Mouse (Mus musculus) megakaryocyte, embryonic 14.5 days (primary cell): ENCODE measurements at regions not wholly inside any gene's neighbourhood (a gene's known extent, or its start where the extent isn't known, plus 50 kb on each side); places are given as distances from the start of the nearest gene placed in this dataset.

Experiments
- FLI1 ChIP-seq: IDR thresholded peaks from 2 replicates; pipeline ENCODE4 v1.6.1; 2012; ENCODE audit warnings: low read length, inconsistent platforms, mixed read lengths
- GATA1 ChIP-seq: IDR thresholded peaks from 3 replicates; pipeline ENCODE4 v1.6.1; 2012; ENCODE audit warnings: mixed read lengths, low read length, inconsistent platforms, borderline replicate concordance

DNA sequence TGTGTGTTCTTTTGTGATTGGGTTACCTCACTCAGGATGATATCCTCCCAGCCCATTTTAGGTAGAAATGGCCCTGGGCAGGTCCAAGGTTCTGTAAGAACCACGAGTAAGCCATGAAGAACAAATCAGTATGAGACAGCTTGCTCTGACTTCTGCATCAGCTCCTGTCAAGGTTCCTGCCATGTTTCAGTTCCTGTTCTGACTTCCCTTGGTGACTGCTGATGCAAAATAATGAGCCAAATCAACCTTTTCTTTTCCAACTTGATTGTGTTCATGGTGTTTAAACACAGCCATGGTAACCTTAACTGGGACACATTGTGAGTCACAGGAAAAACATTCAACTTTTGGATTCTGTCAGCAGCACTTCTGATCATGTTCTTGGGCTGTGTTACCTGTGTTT is 667.4 kb upstream of the Igfbp7 start:
- no peak for TF ChIP-seq GATA1
- TF ChIP-seq FLI1, result no peak
